Mouse (Mus musculus): Measurements from ENCODE around the gene Mex3d.
A peak's percentile ranks its signal among the peaks of the same experiment; 100 is the strongest.

Gene Mex3d

GRCm38 (mm10) chr10:80412656-80413541 is 25.4 kb upstream of the Mex3d start:
- no peak for DNase-seq (ENCODE audit: low read depth, low spot score)

- DNase-seq (ENCODE audit: low read depth, low spot score) = no peak
Observed at GRCm38 (mm10) chr10:80407924-80408323, 20.5 kb upstream of the Mex3d start.

GRCm38 (mm10) chr10:80406684-80407501 is 19.4 kb upstream of the Mex3d start, which contains the start of gene Uqcr11:
Uqcr11 (minus strand) TSS chr10:80406830.
- peak; percentile 96 for DNase-seq (ENCODE audit: low read depth, low spot score)

GRCm38 (mm10) chr10:80405481-80406173 is 18.2 kb upstream of the Mex3d start:
- no peak for DNase-seq (ENCODE audit: low read depth, low spot score)

GRCm38 (mm10) chr10:80403044-80403692 is 15.7 kb upstream of the Mex3d start:
- DNase-seq (ENCODE audit: low read depth, low spot score) = no peak

GRCm38 (mm10) chr10:80400704-80401161 is 13.3 kb upstream of the Mex3d start:
- no peak for DNase-seq (ENCODE audit: low read depth, low spot score)

GRCm38 (mm10) chr10:80399973-80400703 is 12.7 kb upstream of the Mex3d start:
- DNase-seq (ENCODE audit: low read depth, low spot score) = no peak

- DNase-seq (ENCODE audit: low read depth, low spot score) = peak; percentile 100
Observed at GRCm38 (mm10) chr10:80399191-80399972, 11.9 kb upstream of the Mex3d start, which contains the start of gene Mbd3. Mbd3 (minus strand) TSS chr10:80399550.

- peak; percentile 100 for DNase-seq (ENCODE audit: low read depth, low spot score)
Observed at GRCm38 (mm10) chr10:80398719-80399190, 11.3 kb upstream of the Mex3d start.

GRCm38 (mm10) chr10:80398174-80398535 is 10.7 kb upstream of the Mex3d start:
- no peak for DNase-seq (ENCODE audit: low read depth, low spot score)

GRCm38 (mm10) chr10:80397524-80398173 is 10.2 kb upstream of the Mex3d start:
- DNase-seq (ENCODE audit: low read depth, low spot score) = no peak

- no peak for DNase-seq (ENCODE audit: low read depth, low spot score)
Observed at GRCm38 (mm10) chr10:80396822-80397523, 9.5 kb upstream of the Mex3d start.

- no peak for DNase-seq (ENCODE audit: low read depth, low spot score)
Observed at GRCm38 (mm10) chr10:80395025-80395627, 7.7 kb upstream of the Mex3d start.

- no peak for DNase-seq (ENCODE audit: low read depth, low spot score)
Observed at GRCm38 (mm10) chr10:80392687-80393086, 5.2 kb upstream of the Mex3d start.

GRCm38 (mm10) chr10:80390697-80391096 is 3.2 kb upstream of the Mex3d start:
- DNase-seq (ENCODE audit: low read depth, low spot score) = no peak

GRCm38 (mm10) chr10:80389185-80389708 is 1.8 kb upstream of the Mex3d start:
- DNase-seq (ENCODE audit: low read depth, low spot score) = no peak

GRCm38 (mm10) chr10:80388731-80389130 is 1.3 kb upstream of the Mex3d start:
- DNase-seq (ENCODE audit: low read depth, low spot score) = no peak

Data from mesoderm, embryonic 11.5 days (tissue).